Mouse (Mus musculus): ENCODE data around the gene Prpf38b. TPM values are rescaled to one million over a fixed set of nuclear protein-coding genes. Genes with fewer than 3 reads are reported as not detected.

Gene Prpf38b
- polyA plus RNA-seq, 1 experiment from 2014 or later: 78.5 TPM

DNA sequence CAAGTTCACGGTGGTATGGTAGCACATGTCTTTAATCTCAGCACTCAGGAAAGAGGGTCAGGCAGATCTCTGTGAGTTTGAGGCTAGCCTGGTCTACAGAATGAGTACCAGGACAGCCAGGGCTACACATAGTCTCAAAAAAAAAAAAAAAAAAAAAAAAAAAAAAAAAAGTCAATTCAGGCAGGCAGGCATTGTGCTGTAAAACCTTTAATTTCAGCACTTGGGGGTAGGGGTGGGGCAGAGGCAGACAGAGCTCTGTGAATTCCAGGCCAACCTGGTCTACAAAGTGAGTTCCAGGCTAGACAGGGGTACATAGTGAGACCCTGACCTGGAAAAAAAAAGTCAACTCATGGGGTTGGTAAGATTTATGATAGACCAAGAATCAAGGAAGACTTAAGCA, 53.8 kb downstream of the Prpf38b start:
- Histone ChIP-seq H3K27ac (replicated peaks) (peak overlapping the region; percentile 83), H3K4me3 (replicated peaks) (no peak overlapping the region), H3K36me3 (no peaks in the 10 kb centered on the region), H3K9ac (no peak overlapping the region), H3K27me3 (no peaks in the 10 kb centered on the region), H3K4me1 (peaks cover 49% of the 10 kb centered on the region), H3K9me3 (replicated peaks) (no peaks in the 10 kb centered on the region), H3K4me2 (replicated peaks) (peak overlapping the region; percentile 31)
- no peak for ATAC-seq (ENCODE audit: insufficient number of reproducible peaks, low FRiP score, low TSS enrichment, low read depth)
- WGBS: 38% methylated on average over 1 of the region's 1 CpGs

- Histone ChIP-seq H3K27ac (replicated peaks) (no peak overlapping the region), H3K36me3 (no peaks in the 10 kb centered on the region), H3K4me3 (replicated peaks) (no peak overlapping the region), H3K9ac (no peak overlapping the region), H3K27me3 (no peaks in the 10 kb centered on the region), H3K9me3 (replicated peaks) (no peaks in the 10 kb centered on the region), H3K4me2 (replicated peaks) (no peak overlapping the region), H3K4me1 (peaks cover 49% of the 10 kb centered on the region)
- ATAC-seq (ENCODE audit: insufficient number of reproducible peaks, low FRiP score, low TSS enrichment, low read depth): no peak
- 32% methylated on average over 3 of the region's 3 CpGs for WGBS
Measured at GRCm38 (mm10) chr3:108857124-108857470, 54.4 kb downstream of the Prpf38b start.

DNA sequence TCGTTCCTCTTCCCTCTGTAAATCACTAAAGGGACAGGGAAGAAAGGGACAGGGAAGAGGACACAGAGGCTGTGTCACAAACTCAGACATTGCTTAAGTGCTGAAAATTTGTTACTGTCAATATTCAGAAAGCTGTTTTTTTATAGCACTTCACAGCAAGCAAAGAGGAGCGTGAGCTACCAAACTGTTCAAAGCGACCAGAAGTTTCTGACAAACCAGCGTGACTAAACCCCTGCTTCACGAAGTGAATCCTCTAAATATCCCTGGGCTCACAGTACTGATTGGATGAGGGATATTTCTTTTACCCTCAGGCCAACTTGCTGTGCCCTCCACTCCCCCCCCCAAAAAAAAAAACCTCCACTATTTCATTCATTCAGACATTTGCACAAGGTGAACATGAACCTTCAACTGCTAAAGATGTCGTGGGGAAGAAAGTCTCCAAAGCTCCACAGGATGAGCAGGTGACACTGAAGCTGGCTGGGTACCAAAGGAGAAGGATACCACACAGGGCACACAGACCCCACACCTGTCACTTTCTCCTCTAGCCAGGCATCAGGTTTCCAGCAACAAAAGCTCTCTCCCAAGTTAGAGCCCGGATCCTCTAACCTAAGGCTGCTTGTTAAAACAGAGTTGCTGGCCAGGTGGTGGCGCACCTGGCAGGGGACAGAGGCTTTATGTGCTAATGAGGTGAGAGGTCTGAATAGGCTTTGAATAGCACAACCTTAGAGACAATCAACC, 55.0 kb downstream of the Prpf38b start:
- Histone ChIP-seq H3K36me3 (no peaks in the 10 kb centered on the region), H3K9ac (no peak overlapping the region; the same call in 1 of the 2 replicates), H3K4me3 (replicated peaks) (no peak overlapping the region), H3K9me3 (replicated peaks) (no peaks in the 10 kb centered on the region), H3K27me3 (no peaks in the 10 kb centered on the region), H3K27ac (replicated peaks) (peak overlapping the region; percentile 76), H3K4me2 (replicated peaks) (no peak overlapping the region), H3K4me1 (peaks cover 49% of the 10 kb centered on the region)
- 41% methylated on average over 8 of the region's 8 CpGs for WGBS
- no peak for ATAC-seq (ENCODE audit: insufficient number of reproducible peaks, low FRiP score, low TSS enrichment, low read depth)

DNA sequence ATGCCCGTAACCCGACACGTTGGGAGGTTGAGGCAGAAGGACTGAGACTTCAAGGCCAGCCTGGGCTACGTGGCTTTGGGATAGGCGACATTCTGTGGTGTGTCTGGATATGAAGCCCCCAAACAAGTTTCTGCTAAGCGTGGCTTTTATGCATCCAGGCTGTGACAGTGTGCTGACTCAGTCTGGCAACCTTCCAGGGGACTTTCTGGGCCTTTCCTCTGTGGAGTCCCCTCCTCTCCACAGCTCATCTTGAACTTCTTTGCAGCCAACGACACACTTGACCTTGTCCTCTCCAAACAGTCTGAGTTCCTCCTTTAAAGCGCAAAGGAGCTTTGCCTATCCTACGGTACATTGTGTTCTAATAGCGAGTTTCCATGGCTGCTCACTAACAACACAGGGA, 55.7 kb downstream of the Prpf38b start:
- no peak for ATAC-seq (ENCODE audit: insufficient number of reproducible peaks, low FRiP score, low TSS enrichment, low read depth)
- peaks cover 49% of the 10 kb centered on the region for H3K4me1 ChIP-seq
- no peak overlapping the region for H3K4me3 ChIP-seq (replicated peaks)
- WGBS: 51% methylated on average over 10 of the region's 10 CpGs
- no peaks in the 10 kb centered on the region for H3K36me3 ChIP-seq
- H3K9me3 ChIP-seq (replicated peaks): no peaks in the 10 kb centered on the region
- no peak overlapping the region for H3K4me2 ChIP-seq (replicated peaks)
- H3K27ac ChIP-seq (replicated peaks): peak overlapping the region; percentile 76
- H3K9ac ChIP-seq: no peak overlapping the region; the same call in 1 of the 2 replicates
- H3K27me3 ChIP-seq: no peaks in the 10 kb centered on the region

DNA sequence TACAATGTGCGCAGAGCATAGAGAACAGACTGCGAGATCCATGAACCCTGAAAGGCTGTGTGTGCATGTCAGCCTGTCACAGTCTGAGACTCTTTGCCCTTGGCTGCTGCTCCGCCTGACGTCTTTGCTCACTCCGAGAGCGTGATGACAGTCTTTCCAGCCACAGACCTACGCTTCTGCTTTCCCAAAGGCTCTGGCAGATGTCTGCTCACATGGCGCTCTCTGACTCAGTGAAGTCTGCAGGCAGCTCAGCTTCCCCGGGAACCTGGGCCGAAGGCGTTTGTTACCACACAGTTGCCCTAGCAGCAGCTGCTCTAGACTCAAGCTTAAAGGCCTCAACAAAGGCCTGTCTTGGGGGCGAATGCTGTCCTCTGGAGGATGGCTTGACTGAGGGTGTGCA, 56.2 kb downstream of the Prpf38b start:
- no peaks in the 10 kb centered on the region for H3K36me3 ChIP-seq
- ATAC-seq (ENCODE audit: insufficient number of reproducible peaks, low FRiP score, low TSS enrichment, low read depth): peak; percentile 36; the same call in 1 of the 2 replicates
- H3K4me3 ChIP-seq (replicated peaks): no peak overlapping the region
- H3K27ac ChIP-seq (replicated peaks): peak overlapping the region; percentile 76
- no peak overlapping the region for H3K4me2 ChIP-seq (replicated peaks)
- no peak overlapping the region for H3K9ac ChIP-seq
- H3K4me1 ChIP-seq: peaks cover 49% of the 10 kb centered on the region
- H3K9me3 ChIP-seq (replicated peaks): no peaks in the 10 kb centered on the region
- H3K27me3 ChIP-seq: no peaks in the 10 kb centered on the region
- 30% methylated on average over 12 of the region's 12 CpGs for WGBS

DNA sequence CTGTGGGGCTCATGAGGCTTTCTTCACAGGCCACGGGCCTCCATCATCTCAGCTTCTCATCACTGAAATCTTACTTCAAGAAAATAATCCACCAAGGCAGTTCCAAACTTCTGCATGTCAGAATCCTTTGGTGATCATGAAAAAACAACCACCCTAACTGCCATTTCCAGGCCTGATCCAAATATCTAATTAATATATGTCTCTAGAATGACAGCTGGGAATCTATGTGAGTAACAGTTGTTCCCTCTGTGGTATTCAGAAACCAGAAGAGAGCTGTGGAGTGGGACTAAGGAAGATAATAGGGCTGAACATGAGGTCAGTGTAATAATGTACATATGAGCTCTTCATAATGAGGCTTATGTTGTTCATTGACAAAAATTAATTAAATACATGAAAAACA, 58.3 kb downstream of the Prpf38b start:
- no peak for ATAC-seq (ENCODE audit: insufficient number of reproducible peaks, low FRiP score, low TSS enrichment, low read depth)
- Histone ChIP-seq H3K9me3 (replicated peaks) (no peaks in the 10 kb centered on the region), H3K27me3 (no peaks in the 10 kb centered on the region), H3K36me3 (no peaks in the 10 kb centered on the region), H3K27ac (replicated peaks) (no peak overlapping the region), H3K4me1 (peaks cover 34% of the 10 kb centered on the region), H3K4me2 (replicated peaks) (no peak overlapping the region), H3K9ac (no peak overlapping the region), H3K4me3 (replicated peaks) (no peak overlapping the region)
- 79% methylated on average over 1 of the region's 1 CpGs for WGBS

Other genes with a start within 250 kb of the Prpf38b start
- gene Gpsm2, start 189.4 kb downstream of the Prpf38b start, polyA plus RNA-seq (2015; fragmentation: Nextera tagmentation; extraction: Ambion mirVana): 68.1 and 75.8 TPM in 2 replicates
- gene Aknad1, start 172.1 kb downstream of the Prpf38b start, polyA plus RNA-seq (2015; fragmentation: Nextera tagmentation; extraction: Ambion mirVana): 1.2 and 1.6 TPM in 2 replicates
- gene Stxbp3, start 71.2 kb downstream of the Prpf38b start, polyA plus RNA-seq (2015; fragmentation: Nextera tagmentation; extraction: Ambion mirVana): 42.1 and 44.0 TPM in 2 replicates
- gene Fndc7, start 21.7 kb downstream of the Prpf38b start, polyA plus RNA-seq (2015; fragmentation: Nextera tagmentation; extraction: Ambion mirVana): 0.70 and 0.94 TPM in 2 replicates
- gene Henmt1, start 28.1 kb upstream of the Prpf38b start, polyA plus RNA-seq (2015; fragmentation: Nextera tagmentation; extraction: Ambion mirVana): 0.77 and 0.80 TPM in 2 replicates
- gene Gm9857, start 28.7 kb upstream of the Prpf38b start, polyA plus RNA-seq (2015; fragmentation: Nextera tagmentation; extraction: Ambion mirVana): 0.67 and 0.80 TPM in 2 replicates
- 10.7 and 12.9 TPM in 2 replicates for gene Fam102b, start 115.9 kb upstream of the Prpf38b start, polyA plus RNA-seq (2015; fragmentation: Nextera tagmentation; extraction: Ambion mirVana)
- gene Slc25a54, start 168.7 kb upstream of the Prpf38b start, polyA plus RNA-seq (2015; fragmentation: Nextera tagmentation; extraction: Ambion mirVana): not detected in 2 replicates
- 46.9 and 49.5 TPM in 2 replicates for gene Slc25a24, start 211.4 kb upstream of the Prpf38b start, polyA plus RNA-seq (2015; fragmentation: Nextera tagmentation; extraction: Ambion mirVana)